Mouse (Mus musculus): ENCODE results near the gene Olfr1499.

The Olfr1499 gene

GRCm38 (mm10) chr19:13819347-13819746 is at the start of gene Olfr1499:
TSS of gene Olfr1499 (minus strand) at chr19:13819447.

GRCm38 (mm10) chr19:13861495-13861894 is 42.2 kb upstream of the Olfr1499 start, which contains the start of gene Olfr1502:
TSS of gene Olfr1502 (plus strand) at chr19:13861795.
- WGBS: 92% methylated on average over 1 of the region's 1 CpGs

GRCm38 (mm10) chr19:13850592-13850991 is 31.3 kb upstream of the Olfr1499 start, which contains the start of gene Olfr1501:
TSS of gene Olfr1501 (minus strand) at chr19:13850692.

GRCm38 (mm10) chr19:13830388-13830787 is 11.1 kb upstream of the Olfr1499 start, which contains the start of gene Olfr1500:
TSS of gene Olfr1500 (minus strand) at chr19:13830488.

GRCm38 (mm10) chr19:13828447-13828846 is 9.2 kb upstream of the Olfr1499 start:
- 65% methylated on average over 3 of the region's 3 CpGs for WGBS

GRCm38 (mm10) chr19:13820847-13821246 is 1.6 kb upstream of the Olfr1499 start:
- 59% methylated on average over 5 of the region's 5 CpGs for WGBS

- 30% methylated on average over 5 of the region's 5 CpGs for WGBS
Measured at GRCm38 (mm10) chr19:13818827-13819226, 420 bp downstream of the Olfr1499 start.

- 66% methylated on average over 2 of the region's 2 CpGs for WGBS
Measured at GRCm38 (mm10) chr19:13812823-13813222, 6.4 kb downstream of the Olfr1499 start.

- 59% methylated on average over 1 of the region's 1 CpGs for WGBS
Measured at GRCm38 (mm10) chr19:13805486-13805885, 13.8 kb downstream of the Olfr1499 start.

GRCm38 (mm10) chr19:13798102-13798501 is 21.1 kb downstream of the Olfr1499 start, which contains the start of gene Olfr1497:
TSS of gene Olfr1497 (minus strand) at chr19:13798202.

GRCm38 (mm10) chr19:13777578-13777977 is 41.7 kb downstream of the Olfr1499 start, which contains the start of gene Olfr1496:
TSS of gene Olfr1496 (plus strand) at chr19:13777878.
- 88% methylated on average over 1 of the region's 1 CpGs for WGBS

- WGBS: 90% methylated on average over 9 of the region's 9 CpGs
Measured at GRCm38 (mm10) chr19:13768565-13769276, 50.5 kb downstream of the Olfr1499 start.

GRCm38 (mm10) chr19:13764306-13764705 is 54.9 kb downstream of the Olfr1499 start, which contains the start of gene Olfr1495:
TSS of gene Olfr1495 (plus strand) at chr19:13764606.
- WGBS: 75% methylated on average over 3 of the region's 3 CpGs
